Mouse (Mus musculus): ENCODE results near the gene Cluh. TPM values are rescaled to one million over a fixed set of nuclear protein-coding genes. Genes with fewer than 3 reads are reported as not detected.

Cluh gene
- total and polyA plus RNA-seq, 3 experiments: 19.4 to 60.3 (median 37.9) TPM

- Histone ChIP-seq H3K4me3 (ENCODE audit: low read depth, low read length) (no peak overlapping the region), H3K36me3 (replicated peaks) (peaks cover 90% of the 10 kb centered on the region), H3K9me3 (replicated peaks) (no peaks in the 10 kb centered on the region), H3K4me1 (ENCODE audit: insufficient read depth, low read depth, low read length) (peaks cover 25% of the 10 kb centered on the region; the same call in 1 of the 2 replicates), H3K27me3 (ENCODE audit: insufficient read depth, low read length) (no peaks in the 10 kb centered on the region)
- DNase-seq (ENCODE audit: low spot score) (no peak), ATAC-seq (ENCODE audit: extremely low read depth, insufficient number of reproducible peaks, low FRiP score, poor library complexity, severe bottlenecking) (no peak)
- TF ChIP-seq TAL1 (conservative IDR thresholded peaks at IDR 0.05; ENCODE audit: low read depth, low read length) (no peak), GATA1 (IDR thresholded peaks at IDR 0.05; ENCODE audit: borderline replicate concordance, low read length) (no peak), POLR2AphosphoS5 (IDR thresholded peaks at IDR 0.05; ENCODE audit: insufficient replicate concordance, low read depth, low read length) (no peak), GATA2 (IDR thresholded peaks at IDR 0.05; ENCODE audit: borderline replicate concordance, low read depth, low read length) (no peak), CTCF (IDR thresholded peaks at IDR 0.05; ENCODE audit: low read depth, low read length) (no peak)
Measured at GRCm38 (mm10) chr11:74674713-74675112, 25.4 kb downstream of the Cluh start.

GRCm38 (mm10) chr11:74675156-74675555, 25.9 kb downstream of the Cluh start:
- DNase-seq (ENCODE audit: low spot score) (no peak), ATAC-seq (ENCODE audit: extremely low read depth, insufficient number of reproducible peaks, low FRiP score, poor library complexity, severe bottlenecking) (no peak)
- Histone ChIP-seq H3K4me3 (ENCODE audit: low read depth, low read length) (no peak overlapping the region), H3K27me3 (ENCODE audit: insufficient read depth, low read length) (no peaks in the 10 kb centered on the region), H3K9me3 (replicated peaks) (no peaks in the 10 kb centered on the region), H3K4me1 (ENCODE audit: insufficient read depth, low read depth, low read length) (peaks cover 22% of the 10 kb centered on the region; the same call in 1 of the 2 replicates), H3K36me3 (replicated peaks) (peaks cover 90% of the 10 kb centered on the region)
- TF ChIP-seq GATA1 (IDR thresholded peaks at IDR 0.05; ENCODE audit: borderline replicate concordance, low read length) (no peak), POLR2AphosphoS5 (IDR thresholded peaks at IDR 0.05; ENCODE audit: insufficient replicate concordance, low read depth, low read length) (no peak), GATA2 (IDR thresholded peaks at IDR 0.05; ENCODE audit: borderline replicate concordance, low read depth, low read length) (no peak), TAL1 (conservative IDR thresholded peaks at IDR 0.05; ENCODE audit: low read depth, low read length) (no peak), CTCF (IDR thresholded peaks at IDR 0.05; ENCODE audit: low read depth, low read length) (no peak)

GRCm38 (mm10) chr11:74692151-74692550, 42.9 kb downstream of the Cluh start:
- Histone ChIP-seq H3K4me3 (ENCODE audit: low read depth, low read length) (no peak overlapping the region), H3K27me3 (ENCODE audit: insufficient read depth, low read length) (no peaks in the 10 kb centered on the region), H3K9me3 (replicated peaks) (no peaks in the 10 kb centered on the region), H3K4me1 (ENCODE audit: insufficient read depth, low read depth, low read length) (peaks cover 3% of the 10 kb centered on the region; the same call in 1 of the 2 replicates), H3K36me3 (replicated peaks) (peaks cover 65% of the 10 kb centered on the region)
- DNase-seq (ENCODE audit: low spot score) (no peak), ATAC-seq (ENCODE audit: extremely low read depth, insufficient number of reproducible peaks, low FRiP score, poor library complexity, severe bottlenecking) (no peak)
- TF ChIP-seq POLR2AphosphoS5 (IDR thresholded peaks at IDR 0.05; ENCODE audit: insufficient replicate concordance, low read depth, low read length): no peak
- no peak for TF ChIP-seq GATA2 (IDR thresholded peaks at IDR 0.05; ENCODE audit: borderline replicate concordance, low read depth, low read length)
- TF ChIP-seq TAL1 (conservative IDR thresholded peaks at IDR 0.05; ENCODE audit: low read depth, low read length): no peak
- no peak for TF ChIP-seq CTCF (IDR thresholded peaks at IDR 0.05; ENCODE audit: low read depth, low read length)
- TF ChIP-seq GATA1 (IDR thresholded peaks at IDR 0.05; ENCODE audit: borderline replicate concordance, low read length): no peak

GRCm38 (mm10) chr11:74699505-74699904, 50.2 kb downstream of the Cluh start:
- TF ChIP-seq POLR2AphosphoS5 (IDR thresholded peaks at IDR 0.05; ENCODE audit: insufficient replicate concordance, low read depth, low read length) (no peak), GATA1 (IDR thresholded peaks at IDR 0.05; ENCODE audit: borderline replicate concordance, low read length) (no peak)
- no peak for DNase-seq (ENCODE audit: low spot score)
- H3K4me3 ChIP-seq (ENCODE audit: low read depth, low read length): no peak overlapping the region
- H3K36me3 ChIP-seq (replicated peaks): peaks cover 53% of the 10 kb centered on the region
- peaks cover 6% of the 10 kb centered on the region for H3K4me1 ChIP-seq (ENCODE audit: insufficient read depth, low read depth, low read length)
- no peaks in the 10 kb centered on the region for H3K27me3 ChIP-seq (ENCODE audit: insufficient read depth, low read length)
- no peaks in the 10 kb centered on the region for H3K9me3 ChIP-seq (replicated peaks)
- ATAC-seq (ENCODE audit: extremely low read depth, insufficient number of reproducible peaks, low FRiP score, poor library complexity, severe bottlenecking): no peak

GRCm38 (mm10) chr11:74704068-74704467, 54.8 kb downstream of the Cluh start:
- Histone ChIP-seq H3K4me1 (ENCODE audit: insufficient read depth, low read depth, low read length) (peaks cover 8% of the 10 kb centered on the region), H3K27me3 (ENCODE audit: insufficient read depth, low read length) (no peaks in the 10 kb centered on the region), H3K4me3 (ENCODE audit: low read depth, low read length) (no peak overlapping the region), H3K9me3 (replicated peaks) (no peaks in the 10 kb centered on the region), H3K36me3 (replicated peaks) (peaks cover 23% of the 10 kb centered on the region)
- no peak for TF ChIP-seq CTCF (IDR thresholded peaks at IDR 0.05; ENCODE audit: low read depth, low read length)
- no peak for TF ChIP-seq GATA1 (IDR thresholded peaks at IDR 0.05; ENCODE audit: borderline replicate concordance, low read length)
- TF ChIP-seq POLR2AphosphoS5 (IDR thresholded peaks at IDR 0.05; ENCODE audit: insufficient replicate concordance, low read depth, low read length): no peak
- no peak for TF ChIP-seq TAL1 (conservative IDR thresholded peaks at IDR 0.05; ENCODE audit: low read depth, low read length)
- no peak for TF ChIP-seq GATA2 (IDR thresholded peaks at IDR 0.05; ENCODE audit: borderline replicate concordance, low read depth, low read length)
- ATAC-seq (ENCODE audit: extremely low read depth, insufficient number of reproducible peaks, low FRiP score, poor library complexity, severe bottlenecking) (no peak), DNase-seq (ENCODE audit: low spot score) (no peak)

- Histone ChIP-seq H3K36me3 (replicated peaks) (peaks cover 23% of the 10 kb centered on the region), H3K4me1 (ENCODE audit: insufficient read depth, low read depth, low read length) (peaks cover 11% of the 10 kb centered on the region; the same call in 1 of the 2 replicates)
- no peak for ATAC-seq (ENCODE audit: extremely low read depth, insufficient number of reproducible peaks, low FRiP score, poor library complexity, severe bottlenecking)
Measured at GRCm38 (mm10) chr11:74708781-74709180, 59.5 kb downstream of the Cluh start.

More at GRCm38 (mm10) chr11:74708781-74709180, 59.5 kb downstream of the Cluh start:
- Histone ChIP-seq H3K4me3 (ENCODE audit: low read depth, low read length) (no peak overlapping the region), H3K9me3 (replicated peaks) (no peaks in the 10 kb centered on the region), H3K27me3 (ENCODE audit: insufficient read depth, low read length) (no peaks in the 10 kb centered on the region)
- DNase-seq (ENCODE audit: low spot score): no peak
- TF ChIP-seq GATA2 (IDR thresholded peaks at IDR 0.05; ENCODE audit: borderline replicate concordance, low read depth, low read length) (no peak), POLR2AphosphoS5 (IDR thresholded peaks at IDR 0.05; ENCODE audit: insufficient replicate concordance, low read depth, low read length) (no peak), CTCF (IDR thresholded peaks at IDR 0.05; ENCODE audit: low read depth, low read length) (no peak), GATA1 (IDR thresholded peaks at IDR 0.05; ENCODE audit: borderline replicate concordance, low read length) (no peak), TAL1 (conservative IDR thresholded peaks at IDR 0.05; ENCODE audit: low read depth, low read length) (no peak)
